Mouse (Mus musculus) ovary, postnatal 14 days (tissue): ENCODE data around the gene Mink1.

ENCODE experiments used
- DNase-seq: peaks from one replicate; pipeline ENCODE4 v3.0.0; 2022; ENCODE audit warnings: low spot score

The Mink1 gene

DNA sequence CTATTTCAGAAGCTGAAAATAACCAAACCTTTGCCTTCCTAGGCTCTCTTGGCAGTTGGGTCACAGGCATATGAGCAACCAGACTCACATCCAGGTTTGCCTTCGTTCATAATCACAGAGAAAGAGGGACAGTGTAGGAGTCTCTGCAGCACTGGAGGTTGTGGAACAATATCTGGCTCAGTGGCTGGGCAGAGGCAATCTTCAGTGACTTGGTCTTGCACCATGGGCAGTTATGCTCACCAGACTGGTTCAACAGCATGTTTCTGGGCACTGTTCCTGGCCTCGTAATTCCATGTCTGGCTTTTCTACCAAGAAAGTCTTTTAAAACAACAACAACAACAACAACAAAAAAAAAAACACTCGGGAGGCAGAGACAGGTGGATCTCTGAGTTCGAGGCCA, 72.9 kb downstream of the Mink1 start:
- DNase-seq, result no peak

DNA sequence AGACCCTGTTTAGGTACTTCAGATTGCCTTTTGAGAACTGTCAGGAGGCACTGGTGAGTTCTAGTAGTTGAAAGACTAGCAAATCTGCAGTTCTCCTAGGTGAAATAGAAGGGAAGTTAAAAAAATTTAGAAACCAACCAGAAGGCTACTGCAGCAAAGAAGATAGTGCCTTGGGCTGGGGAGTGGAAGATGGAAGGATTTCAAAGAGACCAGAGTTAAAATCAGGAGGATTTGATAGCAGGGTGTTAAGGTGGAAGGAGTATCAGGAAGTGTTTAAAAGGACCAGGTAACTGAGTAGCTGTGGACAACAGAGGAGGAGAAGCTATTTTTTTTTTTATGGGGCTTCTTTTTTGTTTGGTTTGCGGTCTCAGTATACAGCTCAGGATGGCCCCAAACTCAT, 75.1 kb downstream of the Mink1 start:
- no peak for DNase-seq

DNA sequence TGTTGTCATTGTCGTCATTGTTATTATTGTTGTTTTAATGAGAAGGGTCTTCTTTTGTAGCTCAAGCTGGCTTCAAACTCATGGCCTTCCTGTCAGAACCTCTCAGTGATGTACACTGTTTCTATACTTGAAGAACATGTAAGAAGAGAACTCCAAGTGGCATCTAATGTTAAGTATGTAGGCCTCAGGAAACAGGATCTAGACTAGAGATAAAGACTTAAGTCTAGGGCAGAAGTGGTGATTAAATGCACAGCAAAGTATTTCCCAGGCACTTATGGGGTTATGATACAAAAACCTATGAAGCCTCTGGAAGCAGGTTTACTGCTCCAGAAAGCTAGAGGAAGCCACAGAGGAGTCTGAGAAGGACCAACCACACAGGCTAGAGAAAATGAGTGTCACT, 75.6 kb downstream of the Mink1 start:
- no peak for DNase-seq

GRCm38 (mm10) chr11:70638714-70639278, 76.1 kb downstream of the Mink1 start, which contains the start of gene Gp1ba:
Gp1ba (plus strand) TSS chr11:70639122.
- DNase-seq, result no peak

- DNase-seq, result no peak
Measured at GRCm38 (mm10) chr11:70639976-70640375, 77.3 kb downstream of the Mink1 start.

GRCm38 (mm10) chr11:70641241-70641640, 78.6 kb downstream of the Mink1 start:
- no peak for DNase-seq

- DNase-seq, result no peak
Measured at GRCm38 (mm10) chr11:70643051-70643450, 80.4 kb downstream of the Mink1 start.

DNA sequence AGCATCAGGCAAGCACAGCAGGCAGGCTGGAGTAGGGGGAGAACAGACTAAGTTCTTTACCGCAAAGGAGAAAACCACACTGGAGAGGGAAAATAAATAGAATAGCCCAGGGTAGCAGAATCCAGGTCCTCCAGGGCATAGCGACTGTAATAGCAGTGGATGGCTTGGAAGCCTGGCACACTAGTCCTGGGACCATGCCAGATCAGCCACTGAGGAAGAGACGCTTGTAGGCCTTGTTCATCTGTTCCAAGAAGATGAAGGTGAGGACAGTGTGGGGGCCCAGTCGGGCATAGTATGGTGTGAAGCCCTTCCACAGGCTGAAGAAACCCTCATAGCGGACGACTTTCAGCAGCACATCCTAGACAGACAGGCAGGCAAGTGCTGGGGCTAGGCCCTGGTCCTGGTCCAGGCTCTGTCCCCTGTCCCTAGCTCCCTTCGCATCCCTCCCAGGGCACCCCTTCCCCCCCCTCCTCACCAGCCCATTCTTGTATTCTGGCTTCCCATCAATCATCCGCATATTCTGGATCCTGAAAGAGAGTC, 82.0 kb downstream of the Mink1 start:
- DNase-seq, result no peak

- DNase-seq, result no peak
Measured at GRCm38 (mm10) chr11:70645461-70646258, 83.0 kb downstream of the Mink1 start.

DNA sequence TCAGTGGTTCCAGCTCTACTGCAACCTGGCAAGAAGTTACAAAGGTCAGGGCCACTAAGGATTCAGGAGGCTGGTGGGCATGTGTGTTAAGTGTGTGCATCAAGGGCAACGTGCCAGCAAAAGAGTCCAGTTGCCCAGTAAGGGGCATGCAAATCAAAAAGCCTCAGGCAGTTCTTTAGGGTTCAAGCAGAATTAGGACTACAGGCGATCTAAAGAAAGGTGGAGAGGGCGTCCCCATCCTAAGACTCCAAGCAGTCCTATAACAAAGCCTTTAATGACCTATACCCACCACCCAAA, 83.5 kb downstream of the Mink1 start:
- DNase-seq, result no peak

DNA sequence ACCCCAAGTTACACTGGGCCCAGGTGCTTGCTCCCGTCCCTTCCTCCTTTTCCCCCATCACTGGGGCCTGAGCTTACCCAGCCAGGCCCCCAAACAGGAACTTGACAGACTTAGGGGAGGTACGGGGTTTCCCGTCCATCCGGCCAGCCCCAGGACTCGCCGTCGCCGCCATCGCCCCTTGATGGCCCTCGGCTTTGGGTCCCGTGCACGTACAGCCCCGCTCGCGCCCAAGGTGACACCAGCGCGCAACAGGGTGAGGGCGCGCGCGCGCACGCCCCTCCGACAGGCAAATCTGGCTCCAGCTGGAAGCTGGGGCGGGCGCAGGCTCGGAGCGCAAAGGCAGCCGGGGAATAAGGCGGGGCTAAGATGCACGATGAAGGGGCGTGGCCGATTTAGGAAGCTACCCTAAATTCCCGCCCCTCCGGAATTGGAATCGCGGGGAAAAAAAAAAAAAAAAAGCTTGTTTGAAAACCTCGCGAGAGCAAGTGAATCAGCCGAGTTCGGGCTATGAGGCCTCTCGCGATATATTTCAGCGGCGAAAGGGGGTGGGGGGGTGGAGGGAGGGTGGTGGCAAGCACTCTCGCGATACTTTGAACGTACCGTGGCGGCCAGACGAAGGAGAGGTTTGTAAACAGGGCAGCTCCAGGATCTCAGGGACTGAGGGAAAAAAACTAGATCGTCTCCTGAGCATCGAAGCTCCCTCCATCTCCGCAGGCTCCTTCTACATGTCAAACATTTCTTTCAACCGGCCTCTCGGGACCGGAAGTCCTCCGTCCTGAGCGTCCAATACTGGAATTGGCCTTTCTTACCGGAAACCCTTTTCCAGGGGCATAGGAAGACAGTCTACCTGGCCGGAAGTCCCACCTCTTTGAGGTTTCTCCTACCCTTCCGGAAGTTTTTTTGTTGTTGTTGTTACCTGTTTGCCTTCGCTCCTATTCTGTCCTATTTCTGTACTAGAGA, 84.3 kb downstream of the Mink1 start, which contains the start of the genes Rnf167 and Slc25a11:
Rnf167 (plus strand) TSS at position 545 of the 960 bp plus-strand sequence.
Slc25a11 (minus strand) TSS at position 789 of the 960 bp plus-strand sequence.
- peak; percentile 86 for DNase-seq

DNA sequence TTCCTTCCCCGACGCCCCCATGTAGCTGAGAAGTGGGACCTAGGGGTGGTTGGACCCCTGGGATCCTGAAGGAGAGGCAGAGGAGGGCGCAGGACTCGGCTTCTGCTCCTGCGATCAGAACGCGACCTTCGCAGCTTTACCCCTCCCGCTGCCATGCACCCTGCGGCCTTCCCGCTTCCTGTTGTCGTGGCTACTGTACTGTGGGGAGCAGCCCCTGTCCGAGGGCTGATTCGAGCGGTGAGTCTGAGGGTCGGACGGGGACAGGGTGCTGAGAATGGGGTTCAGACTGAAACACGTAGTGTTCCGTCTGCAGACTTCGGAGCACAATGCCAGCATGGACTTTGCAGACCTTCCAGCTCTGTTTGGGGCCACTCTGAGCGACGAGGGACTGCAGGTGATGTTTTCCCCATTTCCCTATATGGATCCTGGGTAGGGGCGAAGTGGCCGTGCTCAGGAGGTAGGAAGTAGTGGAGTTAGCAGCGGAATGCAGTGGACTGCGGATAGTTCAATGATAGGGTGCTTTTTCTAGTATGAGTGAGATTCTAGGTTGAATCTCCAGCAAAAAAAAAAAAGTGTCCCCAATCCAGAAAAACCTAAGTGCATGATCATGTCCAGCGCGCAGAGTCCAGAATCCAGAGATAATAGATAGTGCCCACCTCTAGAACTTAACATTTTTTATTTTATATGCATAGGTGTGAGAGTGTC, 85.2 kb downstream of the Mink1 start:
- DNase-seq, result no peak

DNA sequence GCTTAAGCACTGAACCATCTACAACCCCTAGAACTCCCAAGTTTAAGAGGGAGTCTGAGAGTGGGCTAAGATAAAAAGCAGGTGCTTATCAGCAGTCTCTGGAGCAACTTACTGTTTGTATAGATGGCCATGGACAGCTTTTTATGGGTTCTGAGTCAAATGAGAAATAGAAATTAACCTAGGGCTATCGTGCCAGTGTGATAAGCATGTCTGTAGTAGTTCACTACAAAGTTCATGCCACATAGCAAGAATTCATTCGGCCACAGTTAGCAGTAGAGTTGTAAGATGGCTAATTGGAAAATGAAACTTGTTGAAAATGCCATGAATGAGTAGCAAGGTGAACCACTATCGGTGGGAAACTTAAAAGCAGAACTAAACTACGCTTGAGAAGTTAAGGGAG, 85.8 kb downstream of the Mink1 start:
- DNase-seq, result no peak

- no peak for DNase-seq
Measured at GRCm38 (mm10) chr11:70649185-70649734, 86.6 kb downstream of the Mink1 start.

- DNase-seq, result no peak
Measured at GRCm38 (mm10) chr11:70650322-70651175, 87.9 kb downstream of the Mink1 start.

GRCm38 (mm10) chr11:70651391-70651790, 88.7 kb downstream of the Mink1 start:
- DNase-seq, result no peak

GRCm38 (mm10) chr11:70652029-70652883, 89.6 kb downstream of the Mink1 start:
- DNase-seq, result no peak

DNA sequence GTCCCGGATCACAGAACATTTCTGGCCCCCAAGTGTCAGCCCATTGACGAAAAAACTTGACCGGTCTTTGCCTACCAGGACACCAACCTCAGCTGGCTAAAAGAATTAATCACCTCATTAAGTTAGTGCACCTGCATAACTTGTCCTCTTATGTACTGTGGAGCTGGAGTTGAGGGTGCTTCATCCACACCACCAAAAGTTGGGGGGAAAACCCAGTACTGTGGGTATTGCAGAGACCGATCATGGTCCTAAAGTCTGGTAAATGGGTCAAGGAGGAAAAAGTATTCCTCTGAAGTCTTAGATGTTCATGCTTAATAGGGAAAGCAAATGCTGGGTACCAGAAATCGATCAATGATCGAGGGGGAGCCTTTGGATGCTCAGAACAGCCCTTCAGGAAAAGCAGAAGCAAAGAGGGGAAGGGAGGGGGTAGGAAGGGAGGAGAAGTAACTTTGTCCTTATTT, 90.2 kb downstream of the Mink1 start:
- no peak for DNase-seq
